Mouse (Mus musculus) spleen, adult 2 months (tissue): ENCODE measurements around the gene Adad1. TPM values are rescaled to one million over a fixed set of nuclear protein-coding genes. Genes with fewer than 3 reads are reported as not detected.

Experiments used
- DNase-seq, 2 experiments: peaks; one replicate each; pipeline versions ENCODE4 v3.0.0 to v3.0.0-alpha.2; 2012 to 2021; ENCODE audit warnings: low spot score in 2 of 2, low read depth in 1 of 2
- H3K27ac ChIP-seq: fragments of 200-500 bp; 2 replicates; pipeline ENCODE4 v1.5.1; 2012; ENCODE audit warnings: low read length, inconsistent platforms; ENCODE audit not compliant: insufficient read depth
- H3K27me3 ChIP-seq: fragments of 200-500 bp; 2 replicates; pipeline ENCODE4 v1.6.1; 2012; ENCODE audit warnings: mild to moderate bottlenecking, moderate library complexity, low read length, inconsistent platforms; ENCODE audit not compliant: control insufficient read depth, insufficient read depth
- H3K36me3 ChIP-seq: fragments of 200-500 bp; 2 replicates; pipeline ENCODE4 v1.6.1; 2012; ENCODE audit warnings: mild to moderate bottlenecking, low read length, inconsistent platforms; ENCODE audit not compliant: control insufficient read depth, insufficient read depth
- H3K4me1 ChIP-seq: fragments of 200-500 bp; 2 replicates; pipeline ENCODE4 v1.6.1; 2011; ENCODE audit warnings: inconsistent platforms; ENCODE audit not compliant: control insufficient read depth, insufficient read depth, insufficient read length
- H3K4me3 ChIP-seq: fragments of 200-500 bp; 2 replicates; pipeline ENCODE4 v1.5.1; 2011; ENCODE audit warnings: mild to moderate bottlenecking, inconsistent platforms; ENCODE audit not compliant: insufficient read depth, insufficient read length; ENCODE audit errors: extremely low read depth
- CTCF ChIP-seq: fragments of 200-500 bp; IDR thresholded peaks from 2 replicates; pipeline ENCODE4 v1.5.1; 2011; ENCODE audit warnings: mild to moderate bottlenecking, inconsistent platforms; ENCODE audit not compliant: insufficient read depth, insufficient read length, insufficient replicate concordance; ENCODE audit errors: extremely low read depth
- POLR2A ChIP-seq: fragments of 200-500 bp; IDR thresholded peaks from 2 replicates; pipeline ENCODE4 v1.6.1; 2011; ENCODE audit warnings: low read depth, low read length, inconsistent platforms
- WGBS: fragments of 180-500 bp; shearing (Covaris S2); methylation state at CpG from one replicate; pipeline ENCODE4 v1.1.7; 2018; 5-methylcytosine and 5-hydroxymethylcytosine counted together
- polyA plus RNA-seq: library from polyadenylated mRNA; depleted of rRNA; stranded (reverse); fragments of >200 nt; gene quantifications from 2 replicates; pipeline ENCODE4 v1.2.3, GENCODE M21; 2012; rRNA removed

The Adad1 gene
- polyA plus RNA-seq, 1 experiment: not detected

DNA sequence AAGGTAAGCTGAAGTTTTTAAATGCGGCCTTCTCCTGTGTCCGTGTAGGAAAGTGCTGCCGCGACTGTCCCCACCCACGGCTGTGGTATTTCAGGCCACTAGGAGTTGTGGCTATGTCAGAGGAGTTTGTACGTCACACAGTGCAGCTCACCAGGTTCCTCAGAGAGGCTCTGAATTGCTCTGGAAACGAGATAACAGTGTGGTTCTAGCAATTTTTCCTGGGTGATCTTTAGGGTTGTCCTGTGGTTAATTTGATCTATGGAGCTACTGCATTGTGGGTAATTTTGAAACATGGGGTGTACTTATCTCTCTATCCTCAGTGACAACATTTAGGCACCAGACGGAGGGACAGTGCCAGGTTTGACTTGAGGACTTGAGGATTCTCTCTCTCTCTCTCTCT, 93.8 kb downstream of the Adad1 start:
- TF ChIP-seq POLR2A (no peak), CTCF (no peak)
- no peak for DNase-seq
- no peak overlapping the region for H3K27ac ChIP-seq
- H3K36me3 ChIP-seq: no peaks in the 10 kb centered on the region
- no peak overlapping the region for H3K4me3 ChIP-seq
- H3K27me3 ChIP-seq: no peaks in the 10 kb centered on the region
- H3K4me1 ChIP-seq: peaks cover 5% of the 10 kb centered on the region; the same call in 1 of the 2 replicates
- WGBS: 67% methylated on average over 8 of the region's 8 CpGs

DNA sequence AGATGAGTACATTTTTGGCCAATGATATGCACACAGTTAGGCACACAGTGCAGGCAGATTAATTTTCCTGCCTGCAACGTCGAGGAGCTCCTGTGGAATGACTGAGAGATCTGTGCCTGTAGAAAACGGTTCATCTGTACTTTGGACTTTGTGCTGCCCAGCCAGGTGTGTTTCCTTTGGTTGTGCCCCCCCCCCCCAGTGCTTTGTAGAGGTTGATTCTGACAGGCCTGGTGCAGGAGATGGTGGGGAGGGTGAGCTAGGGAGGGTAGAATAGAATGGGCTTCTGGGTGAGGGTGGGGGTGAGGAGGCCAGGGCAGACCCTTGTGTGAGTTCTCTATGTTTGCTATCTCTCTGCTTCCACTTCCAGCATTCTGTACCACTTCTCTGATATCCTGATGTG, 94.9 kb downstream of the Adad1 start:
- Histone ChIP-seq H3K4me1 (no peaks in the 10 kb centered on the region), H3K27me3 (no peaks in the 10 kb centered on the region), H3K4me3 (no peak overlapping the region), H3K36me3 (no peaks in the 10 kb centered on the region), H3K27ac (no peak overlapping the region)
- DNase-seq: no peak
- TF ChIP-seq POLR2A: no peak
- TF ChIP-seq CTCF: no peak
- WGBS: 52% methylated on average over 3 of the region's 3 CpGs

- Histone ChIP-seq H3K4me1 (no peaks in the 10 kb centered on the region), H3K36me3 (no peaks in the 10 kb centered on the region), H3K27me3 (no peaks in the 10 kb centered on the region), H3K27ac (no peak overlapping the region), H3K4me3 (no peak overlapping the region)
- whole genome bisulfite sequencing: 91% methylated on average over 4 of the region's 4 CpGs
- DNase-seq: no peak
- no peak for TF ChIP-seq CTCF
- TF ChIP-seq POLR2A: no peak
Measured at GRCm38 (mm10) chr3:37161096-37161495, 97.8 kb downstream of the Adad1 start.

- no peak for DNase-seq
- no peak overlapping the region for H3K4me3 ChIP-seq
- no peak overlapping the region for H3K27ac ChIP-seq
- no peaks in the 10 kb centered on the region for H3K4me1 ChIP-seq
- H3K36me3 ChIP-seq: no peaks in the 10 kb centered on the region
- TF ChIP-seq CTCF: no peak
- TF ChIP-seq POLR2A: no peak
- WGBS: 49% methylated on average over 2 of the region's 2 CpGs
- no peaks in the 10 kb centered on the region for H3K27me3 ChIP-seq
Measured at GRCm38 (mm10) chr3:37169283-37169682, 106.0 kb downstream of the Adad1 start.

Other genes with a start within 250 kb of the Adad1 start
- 9.0 and 9.6 TPM in 2 replicates for gene 4932438A13Rik, start 200.4 kb upstream of the Adad1 start, polyA plus RNA-seq
- gene Il2, start 62.4 kb downstream of the Adad1 start, polyA plus RNA-seq: 0.22 TPM in 1 of 2 replicates, not detected in the other
- not detected in 2 replicates for gene Il21, start 169.1 kb downstream of the Adad1 start, polyA plus RNA-seq
- gene Bbs12, start 249.0 kb downstream of the Adad1 start, polyA plus RNA-seq: 0.52 and 0.54 TPM in 2 replicates
- 0.08 and 0.09 TPM in 2 replicates for gene Cetn4, start 249.2 kb downstream of the Adad1 start, polyA plus RNA-seq